Mouse (Mus musculus): Measurements from ENCODE around the gene Babam2.

- TF ChIP-seq CTCF (IDR thresholded peaks at IDR 0.05) (no peak), POLR2A (IDR thresholded peaks at IDR 0.05; ENCODE audit: insufficient read depth, low read depth, low read length) (no peak)
These were observed 168.6 kb downstream of the Babam2 start for GRCm38 (mm10) chr5:31866071-31866470.
